Mouse (Mus musculus): ENCODE data around the gene Adcy2. TPM values are rescaled to one million over a fixed set of nuclear protein-coding genes. Genes with fewer than 3 reads are reported as not detected.

The Adcy2 gene
- total RNA-seq, 1 experiment, result 1.3 TPM

DNA sequence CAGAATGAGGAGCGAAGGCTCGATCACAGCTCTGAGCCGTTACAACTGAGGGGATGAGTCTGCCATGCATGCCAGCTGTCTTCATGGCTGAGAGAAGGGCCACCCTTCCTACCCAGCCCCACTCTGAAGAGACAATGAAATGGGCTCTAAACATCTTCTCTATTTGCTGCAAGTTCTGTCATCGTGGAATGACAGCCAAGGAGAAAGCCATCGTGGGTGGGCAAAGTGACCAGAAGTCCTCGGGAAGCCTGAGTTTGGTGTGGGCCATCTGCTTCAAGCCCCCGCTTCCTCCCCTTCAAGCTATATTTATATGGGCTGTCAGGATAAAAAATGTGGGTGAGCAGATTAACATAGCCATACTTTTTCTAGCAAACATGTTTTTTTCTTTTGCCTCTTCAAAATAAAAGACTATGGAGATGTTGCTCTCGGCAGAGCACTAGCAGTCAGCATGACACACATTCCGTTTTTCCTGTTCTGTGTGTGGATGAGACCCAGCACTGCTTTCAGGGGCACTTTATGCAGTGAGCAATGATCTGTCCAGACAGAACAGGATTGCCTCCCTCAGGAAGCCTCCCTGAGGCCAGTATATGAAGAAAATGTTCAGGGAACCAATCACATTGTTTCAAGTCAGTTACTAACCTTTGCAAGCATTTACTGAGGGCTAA is 109.3 kb downstream of the Adcy2 start:
- Histone ChIP-seq H3K4me1 (ENCODE audit: control insufficient read depth in 2 of 2, insufficient read depth in 2 of 2, low read length in 2 of 2, poor library complexity in 1 of 2) (no peaks in the 10 kb centered on the region), H3K9ac (ENCODE audit: insufficient read depth, low read depth, low read length, poor library complexity, severe bottlenecking) (no peak overlapping the region), H3K27ac (ENCODE audit: insufficient read depth, low read depth, low read length, poor library complexity, severe bottlenecking) (no peak overlapping the region), H3K36me3 (ENCODE audit: control insufficient read depth, insufficient read depth, low read length, poor library complexity, severe bottlenecking) (no peaks in the 10 kb centered on the region), H3K9me3 (ENCODE audit: control insufficient read depth, insufficient read depth, low read depth, low read length) (no peaks in the 10 kb centered on the region), H3K4me3 (ENCODE audit: insufficient read depth in 1 of 2, low read depth in 1 of 2, low read length in 2 of 2, poor library complexity in 1 of 2, severe bottlenecking in 1 of 2) (no peak overlapping the region)
- in situ Hi-C loops (cut with MboI; ENCODE audit: low sequenced_read_pairs in 2 of 2, unreplicated experiment in 2 of 2), result no loop called here
- TF ChIP-seq ZNF384 (IDR thresholded peaks at IDR 0.05; ENCODE audit: low read depth, low read length) (no peak), ZC3H11A (IDR thresholded peaks at IDR 0.05; ENCODE audit: borderline replicate concordance, low read depth, low read length) (no peak), CHD2 (IDR thresholded peaks at IDR 0.05; ENCODE audit: low read depth, low read length) (no peak), MAFK (IDR thresholded peaks at IDR 0.05; ENCODE audit: insufficient read depth, low read depth, low read length) (no peak), HCFC1 (IDR thresholded peaks at IDR 0.05; ENCODE audit: borderline replicate concordance, insufficient read depth, low read length) (no peak)
- no peak for DNase-seq (ENCODE audit: low read depth, low spot score)

DNA sequence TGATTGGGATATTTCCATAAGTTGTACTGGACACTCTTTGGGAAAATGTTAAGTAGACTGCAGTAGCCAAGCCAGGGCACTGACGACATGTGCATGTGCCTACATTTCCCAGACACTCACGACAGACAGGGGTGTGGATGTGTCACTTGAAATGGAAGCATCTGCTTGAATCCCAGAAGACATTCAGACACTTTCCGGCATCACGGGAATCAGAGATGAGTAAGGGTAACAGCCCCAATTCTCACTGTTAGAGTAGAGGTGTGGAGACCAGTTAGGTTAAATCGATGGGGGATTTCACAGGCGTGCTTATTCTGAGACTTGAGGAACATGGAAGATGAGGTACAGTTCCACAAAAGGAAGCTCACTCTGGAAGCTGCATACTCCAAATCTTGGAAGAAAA is 130.6 kb downstream of the Adcy2 start:
- TF ChIP-seq ZNF384 (IDR thresholded peaks at IDR 0.05; ENCODE audit: low read depth, low read length), result no peak
- TF ChIP-seq ZC3H11A (IDR thresholded peaks at IDR 0.05; ENCODE audit: borderline replicate concordance, low read depth, low read length), result no peak
- no peak for TF ChIP-seq CHD2 (IDR thresholded peaks at IDR 0.05; ENCODE audit: low read depth, low read length)
- TF ChIP-seq HCFC1 (IDR thresholded peaks at IDR 0.05; ENCODE audit: borderline replicate concordance, insufficient read depth, low read length), result no peak
- TF ChIP-seq MAFK (IDR thresholded peaks at IDR 0.05; ENCODE audit: insufficient read depth, low read depth, low read length), result no peak
- no peaks in the 10 kb centered on the region for H3K9me3 ChIP-seq (ENCODE audit: control insufficient read depth, insufficient read depth, low read depth, low read length)
- no peak overlapping the region for H3K9ac ChIP-seq (ENCODE audit: insufficient read depth, low read depth, low read length, poor library complexity, severe bottlenecking)
- in situ Hi-C loops (cut with MboI; ENCODE audit: low sequenced_read_pairs in 2 of 2, unreplicated experiment in 2 of 2), result no loop called here
- no peak for DNase-seq (ENCODE audit: low read depth, low spot score)
- no peak overlapping the region for H3K27ac ChIP-seq (ENCODE audit: insufficient read depth, low read depth, low read length, poor library complexity, severe bottlenecking)
- no peak overlapping the region for H3K4me3 ChIP-seq (ENCODE audit: insufficient read depth in 1 of 2, low read depth in 1 of 2, low read length in 2 of 2, poor library complexity in 1 of 2, severe bottlenecking in 1 of 2)
- no peaks in the 10 kb centered on the region for H3K4me1 ChIP-seq (ENCODE audit: control insufficient read depth in 2 of 2, insufficient read depth in 2 of 2, low read length in 2 of 2, poor library complexity in 1 of 2)
- no peaks in the 10 kb centered on the region for H3K36me3 ChIP-seq (ENCODE audit: control insufficient read depth, insufficient read depth, low read length, poor library complexity, severe bottlenecking)

DNA sequence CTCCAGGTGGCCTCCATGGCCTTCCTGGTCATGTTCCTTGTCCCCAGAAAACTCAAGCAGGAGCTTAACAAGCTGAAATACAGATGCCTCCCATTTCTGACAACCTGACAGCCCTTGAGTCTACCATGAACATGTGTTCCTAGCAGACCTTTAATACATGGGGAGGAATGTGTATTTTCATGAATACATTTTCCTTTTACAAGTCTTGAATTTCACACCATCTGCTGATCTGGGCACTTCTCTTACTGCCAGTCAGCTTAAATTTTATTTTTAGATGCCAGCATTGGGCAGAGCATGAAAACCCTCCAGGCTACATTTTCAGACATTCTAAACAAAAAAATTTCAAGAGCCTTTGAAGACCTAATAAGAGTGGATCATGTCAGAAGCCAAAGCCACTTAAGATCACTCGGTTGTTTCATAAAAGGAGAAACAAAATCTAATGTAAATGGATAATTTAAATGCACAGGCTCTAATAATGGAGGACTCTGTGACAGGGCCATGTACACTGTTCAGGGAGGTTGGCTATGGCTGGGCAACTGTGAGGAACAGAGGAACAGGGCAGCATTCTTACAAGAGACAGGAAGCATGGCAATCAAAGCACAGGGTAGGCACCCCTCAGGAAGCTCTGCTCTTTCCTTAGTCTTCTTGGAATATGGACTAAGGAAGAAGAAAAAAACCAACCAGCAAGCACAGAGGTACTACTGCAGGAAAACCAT is 131.2 kb downstream of the Adcy2 start:
- no peak for DNase-seq (ENCODE audit: low read depth, low spot score)
- in situ Hi-C loops (cut with MboI; ENCODE audit: low sequenced_read_pairs in 2 of 2, unreplicated experiment in 2 of 2), result no loop called here
- no peak for TF ChIP-seq ZC3H11A (IDR thresholded peaks at IDR 0.05; ENCODE audit: borderline replicate concordance, low read depth, low read length)
- TF ChIP-seq MAFK (IDR thresholded peaks at IDR 0.05; ENCODE audit: insufficient read depth, low read depth, low read length), result no peak
- TF ChIP-seq CHD2 (IDR thresholded peaks at IDR 0.05; ENCODE audit: low read depth, low read length), result no peak
- TF ChIP-seq HCFC1 (IDR thresholded peaks at IDR 0.05; ENCODE audit: borderline replicate concordance, insufficient read depth, low read length), result no peak
- no peak for TF ChIP-seq ZNF384 (IDR thresholded peaks at IDR 0.05; ENCODE audit: low read depth, low read length)
- Histone ChIP-seq H3K4me1 (ENCODE audit: control insufficient read depth in 2 of 2, insufficient read depth in 2 of 2, low read length in 2 of 2, poor library complexity in 1 of 2) (no peaks in the 10 kb centered on the region), H3K27ac (ENCODE audit: insufficient read depth, low read depth, low read length, poor library complexity, severe bottlenecking) (no peak overlapping the region), H3K9ac (ENCODE audit: insufficient read depth, low read depth, low read length, poor library complexity, severe bottlenecking) (no peak overlapping the region), H3K4me3 (ENCODE audit: insufficient read depth in 1 of 2, low read depth in 1 of 2, low read length in 2 of 2, poor library complexity in 1 of 2, severe bottlenecking in 1 of 2) (no peak overlapping the region), H3K36me3 (ENCODE audit: control insufficient read depth, insufficient read depth, low read length, poor library complexity, severe bottlenecking) (no peaks in the 10 kb centered on the region), H3K9me3 (ENCODE audit: control insufficient read depth, insufficient read depth, low read depth, low read length) (no peaks in the 10 kb centered on the region)

DNA sequence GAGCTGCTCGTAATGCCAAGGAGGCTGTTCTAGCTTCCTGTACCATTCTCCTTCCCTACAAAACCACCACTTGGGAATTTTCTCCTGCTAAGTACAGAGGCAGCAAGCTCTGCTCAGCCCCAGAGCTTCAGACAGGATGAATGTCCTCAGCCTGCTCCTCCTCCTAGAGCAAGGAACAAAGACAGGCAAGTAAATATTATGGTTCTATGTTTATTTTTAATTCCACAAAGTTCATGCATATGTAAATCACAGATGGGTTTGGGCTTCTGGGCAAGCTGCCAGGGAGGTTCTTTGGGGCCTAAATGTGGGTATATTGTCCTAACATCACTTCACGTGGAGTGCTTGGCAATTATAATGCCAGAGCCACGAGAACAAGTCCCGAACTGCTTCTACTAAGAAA is 139.3 kb downstream of the Adcy2 start:
- Histone ChIP-seq H3K4me1 (ENCODE audit: control insufficient read depth in 2 of 2, insufficient read depth in 2 of 2, low read length in 2 of 2, poor library complexity in 1 of 2) (no peaks in the 10 kb centered on the region), H3K36me3 (ENCODE audit: control insufficient read depth, insufficient read depth, low read length, poor library complexity, severe bottlenecking) (no peaks in the 10 kb centered on the region), H3K4me3 (ENCODE audit: insufficient read depth in 1 of 2, low read depth in 1 of 2, low read length in 2 of 2, poor library complexity in 1 of 2, severe bottlenecking in 1 of 2) (no peak overlapping the region), H3K9me3 (ENCODE audit: control insufficient read depth, insufficient read depth, low read depth, low read length) (no peaks in the 10 kb centered on the region), H3K9ac (ENCODE audit: insufficient read depth, low read depth, low read length, poor library complexity, severe bottlenecking) (no peak overlapping the region), H3K27ac (ENCODE audit: insufficient read depth, low read depth, low read length, poor library complexity, severe bottlenecking) (no peak overlapping the region)
- no peak for DNase-seq (ENCODE audit: low read depth, low spot score)
- TF ChIP-seq ZNF384 (IDR thresholded peaks at IDR 0.05; ENCODE audit: low read depth, low read length) (no peak), CHD2 (IDR thresholded peaks at IDR 0.05; ENCODE audit: low read depth, low read length) (no peak), ZC3H11A (IDR thresholded peaks at IDR 0.05; ENCODE audit: borderline replicate concordance, low read depth, low read length) (no peak), HCFC1 (IDR thresholded peaks at IDR 0.05; ENCODE audit: borderline replicate concordance, insufficient read depth, low read length) (no peak), MAFK (IDR thresholded peaks at IDR 0.05; ENCODE audit: insufficient read depth, low read depth, low read length) (no peak)
- in situ Hi-C loops (cut with MboI; ENCODE audit: low sequenced_read_pairs in 2 of 2, unreplicated experiment in 2 of 2), result no loop called here

All from ES-E14 (cell line).